Mouse (Mus musculus) stomach, postnatal 0 days (tissue): ENCODE measurements at regions not wholly inside any gene's neighbourhood (a gene's known extent, or its start where the extent isn't known, plus 50 kb on each side); places are given as distances from the start of the nearest gene placed in this dataset.

ENCODE experiments used
- CTCF ChIP-seq: IDR thresholded peaks from 2 replicates; pipeline ENCODE4 v1.5.1; 2016; ENCODE audit warnings: antibody characterized with exemption, low read depth, mild to moderate bottlenecking, moderate library complexity
- EP300 ChIP-seq: optimal IDR thresholded peaks from 2 replicates; pipeline ENCODE3; 2016; ENCODE audit warnings: antibody characterized with exemption

GRCm38 (mm10) chr8:66756639-66757038, 59.6 kb downstream of the Npy1r start:
- TF ChIP-seq EP300 (no peak), CTCF (no peak)
